Mouse (Mus musculus) granulocyte monocyte progenitor cell, adult 5-6 weeks (primary cell): Measurements from ENCODE around the gene Gm38392. TPM values are rescaled to one million over a fixed set of nuclear protein-coding genes. Genes with fewer than 3 reads are reported as not detected.
"Not testable (repeated sequence)": the region's sequence is repeated elsewhere in the genome, so short reads cannot be mapped to it uniquely, and the experiment has no call there.

Source experiments
- ATAC-seq: replicated peaks from 2 replicates; pipeline ENCODE4 v1.8.0; 2016; ENCODE audit warnings: mild to moderate bottlenecking, moderate TSS enrichment, inconsistent platforms; ENCODE audit not compliant: poor library complexity, severe bottlenecking
- total RNA-seq, 2 experiments: library from RNA; stranded (forward) in 1 of 2; stranded (reverse) in 1 of 2; fragments of 200-712, 200-1000 nt in 1 of 2; fragments of >200 nt in 1 of 2; fragmentation: Nextera tagmentation in 1 of 2; gene quantifications; 2 replicates each; pipeline ENCODE4 v1.2.3; 2014 to 2017

Gm38392 gene
- total RNA-seq (2014; fragmentation: Nextera tagmentation) (not detected in 2 replicates), total RNA-seq (2017) (not detected in 2 replicates)

GRCm38 (mm10) chr3:88287110-88287509 is at the start of gene Gm38392:
Gm38392 (minus strand) TSS chr3:88287210.
- no peak for ATAC-seq

DNA sequence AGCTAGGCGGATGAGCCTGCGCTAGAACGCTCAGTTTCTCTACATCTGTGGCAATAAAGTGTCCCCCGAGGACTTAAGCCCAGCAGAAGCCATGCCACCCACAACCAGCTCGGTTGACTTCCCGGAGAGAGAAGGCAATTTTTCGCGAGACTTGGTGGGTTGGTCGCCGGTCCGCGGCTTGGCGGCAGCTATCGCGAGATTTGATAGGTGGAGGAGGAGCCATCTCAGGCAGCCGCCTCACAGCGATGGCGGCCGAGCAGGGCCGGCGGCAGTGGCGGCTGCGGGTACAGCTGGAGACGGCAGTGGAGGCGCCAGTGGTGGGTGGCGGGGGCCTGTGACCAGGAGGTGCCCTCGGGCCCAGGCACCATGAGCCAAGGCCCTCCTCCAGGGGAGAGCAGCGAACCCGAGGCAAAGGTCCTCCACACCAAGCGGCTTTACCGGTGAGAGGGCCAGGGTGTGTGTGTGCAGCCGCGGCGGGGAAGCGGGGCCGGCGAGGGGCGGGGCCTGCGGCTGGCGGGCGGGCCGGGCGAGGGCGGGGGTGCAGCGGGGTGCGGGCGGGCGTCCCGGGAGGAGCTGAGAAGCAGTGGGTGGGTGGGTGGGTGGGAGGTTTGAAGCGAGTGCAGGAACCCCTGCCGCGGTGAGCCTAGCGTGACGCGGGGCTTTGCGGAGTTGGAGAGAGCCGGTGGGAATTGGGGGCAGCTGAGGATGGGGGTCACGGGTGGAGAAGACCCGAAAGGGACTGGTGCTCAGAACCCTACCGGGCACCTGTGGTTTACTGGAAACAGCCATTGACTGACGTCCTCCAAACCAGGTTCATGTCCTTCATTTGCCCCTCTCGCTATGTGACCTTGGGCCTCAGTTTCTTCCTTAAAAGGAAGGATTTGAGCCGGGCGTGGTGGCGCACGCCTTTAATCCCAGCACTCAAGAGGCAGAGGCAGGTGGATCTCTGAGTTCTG is 49.3 kb upstream of the Gm38392 start, which contains the start of the genes Tmem79 and Smg5:
Tmem79 (minus strand) TSS at position 91 of the 956 bp plus-strand sequence.
Smg5 (plus strand) TSS at position 203 of the 956 bp plus-strand sequence.
- ATAC-seq: peak; percentile 73

GRCm38 (mm10) chr3:88335436-88336053 is 48.5 kb upstream of the Gm38392 start:
- ATAC-seq: peak; percentile 20; the same call in 1 of the 2 replicates

DNA sequence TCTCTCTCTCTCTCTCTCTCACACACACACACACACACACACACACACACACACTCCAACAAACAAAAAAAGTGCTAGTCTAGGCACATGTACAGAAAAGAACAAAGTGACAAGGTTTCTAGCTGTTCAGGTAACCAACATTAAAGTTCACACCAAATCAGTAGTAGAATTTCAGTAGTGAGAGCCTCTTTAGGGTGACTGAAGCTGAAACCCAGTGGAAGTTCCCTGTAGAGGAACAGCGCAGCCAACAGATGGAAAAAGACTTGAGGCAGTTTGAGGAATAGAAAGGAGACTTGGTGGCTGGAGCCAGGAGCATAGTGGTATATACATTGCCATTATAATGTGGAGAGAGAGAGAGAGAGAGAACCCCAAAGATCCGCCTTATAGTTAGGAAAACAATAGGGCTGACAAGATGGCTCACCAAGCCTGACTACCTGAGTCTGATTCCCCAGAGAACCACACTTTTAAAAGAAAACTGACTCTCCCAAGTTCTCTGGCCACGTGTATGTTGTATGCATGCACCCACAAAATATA is 48.0 kb upstream of the Gm38392 start:
- 0 out of 2 replicates have a peak, but pooled peaks have one; percentile 10 for ATAC-seq

GRCm38 (mm10) chr3:88334029-88334658 is 47.1 kb upstream of the Gm38392 start:
- ATAC-seq: no peak

DNA sequence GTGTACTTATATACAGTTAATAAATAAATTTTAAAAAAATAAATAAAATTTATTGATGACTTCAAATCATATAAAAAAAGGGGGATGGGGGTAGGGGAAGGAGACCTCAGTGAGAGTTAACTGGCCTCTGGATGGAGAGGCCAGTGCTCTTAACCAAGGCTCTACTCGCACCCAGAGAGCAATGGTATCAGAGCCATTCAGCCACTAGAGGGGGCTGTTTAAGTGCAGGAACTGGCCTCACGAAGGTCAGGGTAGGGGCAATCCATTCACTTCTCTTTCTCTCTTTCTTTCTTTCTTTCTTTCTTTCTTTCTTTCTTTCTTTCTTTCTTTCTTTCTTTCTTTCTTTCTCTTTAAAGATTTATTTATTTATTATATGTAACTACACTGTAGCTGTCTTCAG is 44.3 kb upstream of the Gm38392 start:
- ATAC-seq: 0 out of 2 replicates have a peak, but pooled peaks have one; percentile 36

DNA sequence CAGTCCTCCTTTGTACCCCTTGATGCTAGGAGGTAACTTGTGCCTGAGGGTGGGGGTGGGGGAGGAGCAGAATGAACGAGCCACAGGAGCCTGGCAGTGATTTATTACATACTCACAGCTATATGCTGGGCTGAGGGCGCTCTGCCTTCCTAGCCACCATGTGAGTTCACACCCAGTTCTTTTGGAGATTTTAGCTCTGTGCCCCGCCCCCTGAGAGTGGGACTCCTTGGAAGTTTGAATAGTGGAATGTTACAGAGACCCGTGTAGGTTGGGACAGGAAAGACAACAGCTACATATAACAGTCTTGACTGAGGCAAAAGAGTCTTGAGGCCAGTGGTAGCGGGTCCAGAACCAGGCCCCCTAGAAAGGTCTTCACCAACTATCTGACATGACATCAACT is 41.9 kb upstream of the Gm38392 start:
- no peak for ATAC-seq

DNA sequence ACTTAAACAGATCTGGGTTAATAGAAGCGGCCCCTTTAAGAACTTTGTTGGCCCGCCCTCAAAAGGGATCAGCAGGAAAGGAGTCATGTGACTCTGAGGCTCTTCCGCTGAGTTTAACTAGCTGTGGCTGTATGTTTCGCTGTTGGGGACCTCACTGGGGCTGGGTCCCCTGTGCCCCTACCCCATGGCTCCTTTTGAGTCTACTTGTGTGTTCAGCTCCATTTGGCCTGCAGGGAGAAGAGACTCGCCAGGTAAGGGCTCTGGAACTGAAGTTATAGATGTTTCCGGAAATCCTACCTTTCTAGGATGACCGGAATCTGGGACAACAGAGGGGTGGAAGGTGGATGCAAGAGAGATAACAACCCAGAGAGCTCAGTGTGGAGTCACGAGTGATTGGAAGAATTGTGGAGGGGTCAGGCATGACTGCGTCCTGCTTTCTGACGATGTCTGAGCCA is 38.0 kb upstream of the Gm38392 start, which contains the start of gene Glmp:
Glmp (plus strand) TSS at position 73 of the 455 bp plus-strand sequence.
- ATAC-seq: peak; percentile 81

- ATAC-seq: no peak
Observed at GRCm38 (mm10) chr3:88299172-88299571, 12.2 kb upstream of the Gm38392 start.

DNA sequence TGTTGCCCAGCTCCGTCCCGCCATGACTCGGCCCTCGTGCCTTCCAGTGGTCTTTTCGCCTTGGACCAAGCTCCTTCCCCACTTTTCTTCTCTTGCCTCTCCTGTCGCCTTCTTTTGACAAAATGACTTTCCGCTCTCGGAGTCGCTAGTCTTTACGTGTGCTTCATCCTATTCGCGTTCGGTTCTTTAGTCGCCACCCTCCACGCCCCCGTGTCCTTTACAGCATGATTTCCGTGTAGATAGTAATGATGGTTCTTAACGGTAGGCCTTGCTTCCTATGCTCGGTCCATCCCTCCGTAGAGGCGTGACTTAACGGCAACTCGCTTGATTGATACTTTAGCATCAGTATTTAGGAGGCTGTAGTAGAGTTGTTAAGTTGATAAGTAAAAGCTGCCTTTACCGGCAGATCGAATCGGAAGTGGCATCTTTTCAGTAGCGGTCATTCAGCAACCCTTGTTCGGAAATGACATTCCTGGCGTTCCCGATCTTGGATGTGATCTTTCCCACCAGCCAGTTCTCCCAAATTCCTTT is 10.4 kb upstream of the Gm38392 start:
- ATAC-seq: peak; percentile 13

GRCm38 (mm10) chr3:88296561-88297318 is 9.7 kb upstream of the Gm38392 start, which contains the start of the genes Tsacc and Cct3:
Tsacc (minus strand) TSS chr3:88296999.
Cct3 (plus strand) TSS chr3:88297116.
- ATAC-seq: peak; percentile 85

DNA sequence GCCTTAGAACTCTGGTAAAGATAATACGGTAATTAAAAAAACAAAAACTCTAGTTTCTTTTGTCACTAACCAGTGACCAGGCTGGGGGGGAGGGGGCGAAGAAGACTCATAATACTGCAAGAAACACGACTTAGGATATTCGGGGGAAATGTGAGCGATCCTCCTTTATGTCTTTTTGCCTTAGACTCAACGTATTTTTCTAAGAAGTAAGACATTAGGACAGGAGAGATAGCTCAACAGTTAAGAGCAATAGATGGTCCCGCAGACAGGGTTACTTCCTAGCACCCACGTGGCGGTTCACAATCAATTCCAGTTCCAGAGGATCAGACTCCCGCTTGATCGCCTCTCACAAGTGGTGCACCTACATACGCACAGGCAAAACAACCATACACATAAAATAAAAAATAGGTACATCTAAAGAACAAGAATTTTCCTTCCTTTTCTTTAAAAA is 9.1 kb upstream of the Gm38392 start:
- no peak for ATAC-seq

DNA sequence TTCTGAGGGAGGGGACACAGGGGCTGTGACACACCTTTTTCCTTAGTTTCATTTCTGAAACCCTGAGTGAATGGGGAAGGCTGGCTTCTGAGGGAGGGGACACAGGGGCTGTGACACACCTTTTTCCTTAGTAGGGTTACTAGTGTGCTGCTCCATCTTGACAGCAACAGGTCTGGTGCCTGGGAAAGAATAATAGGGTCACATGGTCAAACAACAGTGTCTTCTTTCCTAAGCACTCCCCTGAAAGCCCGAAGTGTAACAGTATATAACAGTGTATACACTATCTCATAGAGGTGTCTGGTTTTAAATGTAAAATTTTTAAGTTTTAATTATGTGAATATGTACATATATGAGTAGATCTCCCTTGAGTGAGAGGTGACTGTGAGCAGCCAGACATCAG is 8.3 kb upstream of the Gm38392 start:
- peak; percentile 5; the same call in 1 of the 2 replicates for ATAC-seq

DNA sequence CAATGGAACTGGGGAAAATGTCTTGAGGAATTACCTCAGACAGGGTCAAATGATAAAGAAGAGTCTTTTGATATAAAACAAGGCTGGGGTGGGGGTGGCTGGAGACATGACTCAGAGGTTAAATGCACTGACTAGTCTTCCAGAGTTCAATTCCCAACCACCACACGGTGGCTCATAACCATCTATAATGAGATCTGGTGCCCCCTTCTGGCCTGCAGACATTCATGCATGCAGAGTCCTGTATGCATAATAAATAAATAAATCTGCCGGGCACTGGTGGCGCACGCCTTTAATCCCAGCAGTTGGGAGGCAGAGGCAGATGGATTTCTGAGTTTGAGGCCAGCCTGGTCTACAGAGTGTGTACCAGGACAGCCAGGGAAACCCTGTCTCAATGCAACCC is 5.0 kb upstream of the Gm38392 start:
- ATAC-seq: no peak

- not testable (repeated sequence) for ATAC-seq
Observed at GRCm38 (mm10) chr3:88288133-88288713, 1.2 kb upstream of the Gm38392 start.

GRCm38 (mm10) chr3:88285565-88285895 is 1.5 kb downstream of the Gm38392 start:
- ATAC-seq: not testable (repeated sequence)

DNA sequence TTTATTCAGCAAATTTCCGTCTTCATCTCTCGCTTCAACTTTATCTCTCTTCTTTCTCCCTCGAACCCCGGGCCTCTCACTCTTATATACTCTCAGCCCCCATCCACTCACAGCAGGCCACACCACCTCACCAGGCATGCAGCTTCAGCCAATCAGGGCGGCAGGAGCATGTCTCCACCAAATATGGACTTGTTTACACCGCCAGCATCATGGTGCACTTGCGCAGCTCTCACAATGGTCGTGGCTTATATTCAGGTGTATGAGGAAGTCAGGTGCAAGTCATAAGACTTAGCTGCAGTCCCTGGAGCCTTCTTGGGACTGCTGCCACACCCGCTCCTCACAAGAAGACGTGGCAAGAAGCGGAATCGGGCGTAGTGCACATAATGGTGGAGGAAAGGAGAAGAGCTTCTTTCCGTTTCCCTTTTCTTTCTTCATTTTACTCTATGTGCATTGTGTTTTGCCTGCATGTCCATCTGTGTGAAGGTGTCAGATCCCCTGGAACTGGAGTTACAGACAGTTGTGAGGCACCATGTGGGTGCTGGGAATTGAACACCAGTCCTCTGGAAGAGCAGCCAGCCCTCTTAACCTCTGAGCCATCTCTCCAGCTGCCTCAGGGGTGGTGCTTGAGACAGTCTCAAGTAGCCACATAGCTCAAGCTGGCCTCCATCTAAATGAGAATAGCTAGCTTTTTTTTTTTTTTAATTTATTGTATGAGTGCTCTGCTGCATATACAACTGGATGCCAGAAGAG is 2.0 kb downstream of the Gm38392 start:
- not testable (repeated sequence) for ATAC-seq
